Mouse (Mus musculus) urinary bladder, postnatal 14 days (tissue): ENCODE measurements at regions not wholly inside any gene's neighbourhood (a gene's known extent, or its start where the extent isn't known, plus 50 kb on each side); places are given as distances from the start of the nearest gene placed in this dataset.

Experiments
- DNase-seq: peaks from one replicate; pipeline ENCODE4 v3.0.0; 2021; ENCODE audit warnings: low spot score

GRCm38 (mm10) chr1:193459735-193460134, 89.6 kb upstream of the Camk1g start:
- DNase-seq = peak; percentile 16

GRCm38 (mm10) chr1:193457908-193458307, 87.8 kb upstream of the Camk1g start:
- DNase-seq = no peak

GRCm38 (mm10) chr1:193453654-193454053, 83.6 kb upstream of the Camk1g start:
- DNase-seq = no peak

GRCm38 (mm10) chr1:193451471-193452135, 81.5 kb upstream of the Camk1g start:
- no peak for DNase-seq

- no peak for DNase-seq
Observed at GRCm38 (mm10) chr1:193450814-193451213, 80.7 kb upstream of the Camk1g start.

- no peak for DNase-seq
Observed at GRCm38 (mm10) chr1:193450201-193450600, 80.1 kb upstream of the Camk1g start.

- DNase-seq = peak; percentile 47
Observed at GRCm38 (mm10) chr1:193449394-193450103, 79.5 kb upstream of the Camk1g start.

GRCm38 (mm10) chr1:193448793-193449393, 78.8 kb upstream of the Camk1g start:
- DNase-seq = no peak

GRCm38 (mm10) chr1:193447647-193448046, 77.5 kb upstream of the Camk1g start:
- DNase-seq = no peak

- DNase-seq = no peak
Observed at GRCm38 (mm10) chr1:193443964-193444676, 74.0 kb upstream of the Camk1g start.

- DNase-seq = no peak
Observed at GRCm38 (mm10) chr1:193440512-193440911, 70.4 kb upstream of the Camk1g start.

- no peak for DNase-seq
Observed at GRCm38 (mm10) chr1:193434281-193434680, 64.2 kb upstream of the Camk1g start.

GRCm38 (mm10) chr1:193433493-193434021, 63.5 kb upstream of the Camk1g start:
- no peak for DNase-seq

GRCm38 (mm10) chr1:193430231-193430630, 60.1 kb upstream of the Camk1g start:
- DNase-seq = no peak

- no peak for DNase-seq
Observed at GRCm38 (mm10) chr1:193423653-193424075, 53.6 kb upstream of the Camk1g start.

GRCm38 (mm10) chr1:193422886-193423285, 52.8 kb upstream of the Camk1g start:
- no peak for DNase-seq

GRCm38 (mm10) chr1:193421820-193422219, 51.7 kb upstream of the Camk1g start:
- DNase-seq = no peak

- DNase-seq = no peak
Observed at GRCm38 (mm10) chr1:193421414-193421813, 51.3 kb upstream of the Camk1g start.
